Mouse (Mus musculus) liver, embryonic 11.5 days (tissue): ENCODE data around the gene Taf1c. TPM values are rescaled to one million over a fixed set of nuclear protein-coding genes. Genes with fewer than 3 reads are reported as not detected.

Source experiments
- ATAC-seq: fragments of 200-750 bp; cut with Nextera tagmentation; replicated peaks from 2 replicates; pipeline ENCODE4 v1.8.0; 2017; ENCODE audit warnings: moderate number of reproducible peaks, mild to moderate bottlenecking, moderate TSS enrichment, moderate library complexity; ENCODE audit not compliant: low FRiP score
- DNase-seq: peaks from one replicate; pipeline ENCODE4 v3.0.0-alpha.2; 2017; ENCODE audit warnings: low spot score
- H3K27ac ChIP-seq: fragments of 300-500 bp; sonication (generic); 2 replicates; pipeline ENCODE4 v1.5.1; 2014; ENCODE audit warnings: mild to moderate bottlenecking, low read depth, low read length, control low read depth
- H3K27me3 ChIP-seq: fragments of 300-500 bp; sonication (generic); replicated peaks from 2 replicates; pipeline ENCODE4 v1.6.1; 2014; ENCODE audit warnings: low read length, mixed read lengths; ENCODE audit not compliant: control insufficient read depth, insufficient read depth
- H3K36me3 ChIP-seq: fragments of 300-500 bp; sonication (generic); 2 replicates; pipeline ENCODE4 v1.6.1; 2014; ENCODE audit warnings: mild to moderate bottlenecking, low read length, moderate library complexity, mixed read lengths; ENCODE audit not compliant: control insufficient read depth, insufficient read depth
- H3K4me1 ChIP-seq: fragments of 300-500 bp; sonication (generic); replicated peaks from 2 replicates; pipeline ENCODE4 v1.6.1; 2014; ENCODE audit warnings: low read length, mixed read lengths; ENCODE audit not compliant: control insufficient read depth, insufficient read depth
- H3K4me2 ChIP-seq: fragments of 300-500 bp; sonication (generic); 2 replicates; pipeline ENCODE4 v1.6.1; 2014; ENCODE audit warnings: mild to moderate bottlenecking, control low read depth, moderate library complexity
- H3K4me3 ChIP-seq: fragments of 300-500 bp; sonication (generic); 2 replicates; pipeline ENCODE4 v1.5.1; 2014; ENCODE audit warnings: low read depth, low read length, control low read depth
- H3K9ac ChIP-seq: fragments of 300-500 bp; sonication (generic); 2 replicates; pipeline ENCODE4 v1.6.1; 2014; ENCODE audit warnings: low read depth, low read length, control low read depth
- H3K9me3 ChIP-seq: fragments of 300-500 bp; sonication (generic); 2 replicates; pipeline ENCODE4 v1.6.1; 2016; ENCODE audit warnings: low read length, inconsistent platforms, mixed read lengths; ENCODE audit not compliant: control insufficient read depth
- WGBS: fragments of 180-500 bp; shearing (Covaris S2); extraction: QIAGEN DNeasy Blood & Tissue Kit; methylation state at CpG from one replicate; pipeline ENCODE4 v1.1.7; 2014; 5-methylcytosine and 5-hydroxymethylcytosine counted together
- polyA plus RNA-seq: library from polyadenylated mRNA; unstranded; fragments of >200 nt; fragmentation: Nextera tagmentation; extraction: Ambion mirVana; gene quantifications from 2 replicates; pipeline ENCODE4 v1.2.1, GENCODE M21; 2014

Gene Taf1c
- 13.9 and 16.5 TPM in 2 replicates for polyA plus RNA-seq

DNA sequence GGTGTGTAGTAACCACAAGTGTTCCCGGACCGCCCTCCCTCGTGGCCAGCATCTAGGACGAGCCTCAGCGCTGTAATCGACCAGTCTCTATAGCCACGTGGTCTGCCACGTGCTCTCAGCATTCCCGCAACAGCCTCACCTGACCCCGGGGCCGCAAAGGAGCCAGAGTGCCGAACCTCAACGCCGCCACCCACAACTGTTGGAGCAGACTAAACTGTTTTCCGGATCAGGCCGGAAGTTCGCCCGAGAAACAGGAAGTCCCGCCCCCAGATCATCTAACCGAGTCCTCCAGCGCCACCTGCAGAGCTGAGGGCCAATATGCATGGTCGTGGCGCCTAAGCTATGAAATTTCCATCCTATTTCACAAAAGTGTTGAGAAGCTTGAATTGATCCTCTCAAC is at the start of gene Taf1c:
Gene Taf1c (minus strand): TSS at position 227 of the 400 bp plus-strand sequence.
- Histone ChIP-seq H3K27ac (peak within 1 kb of the TSS; percentile 60; the same call in 1 of the 2 replicates), H3K4me2 (peak within 1 kb of the TSS; percentile 91), H3K4me1 (peaks cover 10% of the 10 kb centered on the region), H3K36me3 (peaks cover 14% of the 10 kb centered on the region), H3K9me3 (peaks cover 3% of the 10 kb centered on the region; the same call in 1 of the 2 replicates), H3K27me3 (no peaks in the 10 kb centered on the region), H3K9ac (peak within 1 kb of the TSS; percentile 76), H3K4me3 (peak within 1 kb of the TSS; percentile 74)
- peak; percentile 92 for DNase-seq
- under 1% methylated on average over 23 of the region's 23 CpGs for WGBS
- ATAC-seq: peak; percentile 82

GRCm38 (mm10) chr8:119651324-119651723 is 46.3 kb upstream of the Taf1c start:
- Histone ChIP-seq H3K27me3 (no peaks in the 10 kb centered on the region), H3K36me3 (no peaks in the 10 kb centered on the region), H3K9ac (no peak overlapping the region), H3K4me1 (no peaks in the 10 kb centered on the region; the same call in 1 of the 2 replicates), H3K4me2 (no peak overlapping the region), H3K4me3 (no peak overlapping the region), H3K27ac (no peak overlapping the region), H3K9me3 (no peaks in the 10 kb centered on the region)
- ATAC-seq (no peak), DNase-seq (no peak)
- WGBS: 61% methylated on average over 2 of the region's 2 CpGs

GRCm38 (mm10) chr8:119646846-119647245 is 41.8 kb upstream of the Taf1c start:
- no peak overlapping the region for H3K4me3 ChIP-seq
- no peak overlapping the region for H3K9ac ChIP-seq
- ATAC-seq (no peak), DNase-seq (no peak)
- H3K27me3 ChIP-seq: no peaks in the 10 kb centered on the region
- no peaks in the 10 kb centered on the region; the same call in 1 of the 2 replicates for H3K36me3 ChIP-seq
- no peaks in the 10 kb centered on the region for H3K9me3 ChIP-seq
- 78% methylated on average over 7 of the region's 7 CpGs for WGBS
- no peak overlapping the region for H3K27ac ChIP-seq
- H3K4me2 ChIP-seq: no peak overlapping the region
- H3K4me1 ChIP-seq: no peaks in the 10 kb centered on the region

- H3K9me3 ChIP-seq: no peaks in the 10 kb centered on the region
- H3K4me2 ChIP-seq: no peak overlapping the region
- DNase-seq (no peak), ATAC-seq (no peak)
- no peak overlapping the region for H3K9ac ChIP-seq
- H3K4me3 ChIP-seq: no peak overlapping the region
- H3K36me3 ChIP-seq: no peaks in the 10 kb centered on the region; the same call in 1 of the 2 replicates
- H3K27ac ChIP-seq: no peak overlapping the region
- H3K27me3 ChIP-seq: no peaks in the 10 kb centered on the region
- WGBS: 64% methylated on average over 3 of the region's 3 CpGs
- no peaks in the 10 kb centered on the region for H3K4me1 ChIP-seq
Observed at GRCm38 (mm10) chr8:119646197-119646596, 41.2 kb upstream of the Taf1c start.

GRCm38 (mm10) chr8:119644981-119645597 is 40.1 kb upstream of the Taf1c start:
- H3K9me3 ChIP-seq: no peaks in the 10 kb centered on the region
- H3K36me3 ChIP-seq: no peaks in the 10 kb centered on the region; the same call in 1 of the 2 replicates
- H3K4me1 ChIP-seq: no peaks in the 10 kb centered on the region
- H3K4me3 ChIP-seq: no peak overlapping the region
- ATAC-seq (no peak), DNase-seq (no peak)
- H3K27ac ChIP-seq: no peak overlapping the region
- no peak overlapping the region for H3K9ac ChIP-seq
- WGBS: 73% methylated on average over 18 of the region's 18 CpGs
- no peaks in the 10 kb centered on the region for H3K27me3 ChIP-seq
- no peak overlapping the region for H3K4me2 ChIP-seq

GRCm38 (mm10) chr8:119644429-119644960 is 39.5 kb upstream of the Taf1c start:
- H3K9ac ChIP-seq: no peak overlapping the region
- no peaks in the 10 kb centered on the region for H3K27me3 ChIP-seq
- H3K9me3 ChIP-seq: no peaks in the 10 kb centered on the region
- no peak overlapping the region for H3K4me2 ChIP-seq
- no peaks in the 10 kb centered on the region for H3K4me1 ChIP-seq
- DNase-seq (no peak), ATAC-seq (no peak)
- no peak overlapping the region for H3K27ac ChIP-seq
- WGBS: 83% methylated on average over 17 of the region's 17 CpGs
- no peaks in the 10 kb centered on the region; the same call in 1 of the 2 replicates for H3K36me3 ChIP-seq
- no peak overlapping the region for H3K4me3 ChIP-seq

- 88% methylated on average over 1 of the region's 1 CpGs for WGBS
- DNase-seq: no peak
Observed at GRCm38 (mm10) chr8:119642960-119643359, 37.9 kb upstream of the Taf1c start.

GRCm38 (mm10) chr8:119641058-119641457 is 36.0 kb upstream of the Taf1c start:
- H3K4me3 ChIP-seq: no peak overlapping the region
- H3K27ac ChIP-seq: no peak overlapping the region
- no peak overlapping the region for H3K9ac ChIP-seq
- 67% methylated on average over 5 of the region's 5 CpGs for WGBS
- DNase-seq (no peak), ATAC-seq (no peak)
- H3K36me3 ChIP-seq: no peaks in the 10 kb centered on the region; the same call in 1 of the 2 replicates
- peaks cover 3% of the 10 kb centered on the region for H3K27me3 ChIP-seq
- H3K4me1 ChIP-seq: no peaks in the 10 kb centered on the region
- no peak overlapping the region for H3K4me2 ChIP-seq
- H3K9me3 ChIP-seq: no peaks in the 10 kb centered on the region

More at GRCm38 (mm10) chr8:119642960-119643359, 37.9 kb upstream of the Taf1c start:
- Histone ChIP-seq H3K4me3 (no peak overlapping the region), H3K9ac (no peak overlapping the region), H3K4me2 (no peak overlapping the region), H3K27me3 (no peaks in the 10 kb centered on the region), H3K27ac (no peak overlapping the region), H3K9me3 (no peaks in the 10 kb centered on the region), H3K36me3 (no peaks in the 10 kb centered on the region; the same call in 1 of the 2 replicates), H3K4me1 (no peaks in the 10 kb centered on the region)
- ATAC-seq: no peak

- no peak for DNase-seq
- Histone ChIP-seq H3K4me1 (no peaks in the 10 kb centered on the region), H3K9ac (no peak overlapping the region), H3K9me3 (no peaks in the 10 kb centered on the region), H3K27ac (no peak overlapping the region), H3K4me3 (no peak overlapping the region), H3K27me3 (peaks cover 15% of the 10 kb centered on the region), H3K36me3 (no peaks in the 10 kb centered on the region; the same call in 1 of the 2 replicates), H3K4me2 (no peak overlapping the region)
- 68% methylated on average over 7 of the region's 7 CpGs for WGBS
- ATAC-seq: no peak
Observed at GRCm38 (mm10) chr8:119639798-119640197, 34.8 kb upstream of the Taf1c start.
